Comparison of ENCODE assay signal across 19 mouse cellular contexts in the genomic region with DNA sequence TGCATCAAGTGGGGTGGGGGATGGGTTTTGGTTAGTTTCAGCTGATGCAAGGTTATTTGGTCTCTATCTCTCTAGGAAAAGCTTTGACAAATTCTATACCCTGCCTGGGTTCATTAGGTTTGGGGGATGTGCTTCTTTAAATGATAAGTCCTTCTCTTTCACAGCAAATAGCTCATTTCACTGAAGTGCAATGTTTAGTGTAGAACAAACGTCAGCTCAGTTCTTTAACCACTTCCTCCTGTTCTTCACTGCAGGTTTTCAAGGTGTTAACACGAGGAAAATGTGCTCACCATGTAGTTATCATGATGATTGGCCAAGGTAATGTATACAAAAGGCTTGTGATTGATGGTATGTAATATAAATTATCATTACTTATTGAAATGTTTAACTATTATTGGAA.
DNase-seq lines count a peak whose midpoint lies in the region; ATAC-seq lines count a peak whose summit lies in the region.
"Had no signal": no experiment of that assay in that cellular context is flagged by ENCODE, and none has a peak within 500 bp of the region (broad histone marks: within the 10 kb centered on the region; RNA-seq: fewer than 3 reads in every experiment).

No protein-coding gene starts in this region.

- DNase-seq in kidney, postnatal 10 days: peak; percentile 39
- DNase-seq in CD4-positive helper T cell, adult 2 months (ENCODE audit: low read depth, low spot score): peak; percentile 25
- peak; percentile 31 for DNase-seq in T-cell, adult 2 months (ENCODE audit: low spot score)
- peak; percentile 59 for DNase-seq in naive thymus-derived CD4-positive, alpha-beta T cell, adult 2 months (ENCODE audit: low read depth)
- DNase-seq in forebrain, embryonic 14.5 days (ENCODE audit: low spot score): no peak
- DNase-seq: adrenal gland, postnatal 14 days; B cell, adult 2 months; cerebellum, adult 18-20 months; cerebellum, adult 9-11 months; cerebellum, postnatal 36 days; gastrocnemius, postnatal 36 days; heart, postnatal 36 days had no signal

- 65% methylated on average over 2 of the region's 2 CpGs for WGBS in kidney, embryonic 15.5 days
- WGBS in forebrain, embryonic 16.5 days: 67% methylated on average over 2 of the region's 2 CpGs
- WGBS in forebrain, embryonic 14.5 days: 80% methylated on average over 2 of the region's 2 CpGs

- no peak for ATAC-seq in kidney, embryonic 15.5 days (replicated peaks; ENCODE audit: low FRiP score)
- ATAC-seq in forebrain, embryonic 16.5 days: no peak
- ATAC-seq in forebrain, embryonic 14.5 days: no peak

- no peak overlapping the region for H3K4me2 ChIP-seq in kidney, embryonic 15.5 days
- no peak overlapping the region for H3K4me2 ChIP-seq in forebrain, embryonic 16.5 days (ENCODE audit: low read length)
- no peak overlapping the region for H3K4me2 ChIP-seq in forebrain, embryonic 14.5 days (ENCODE audit: low read length)
- H3K4me2 ChIP-seq: embryonic facial prominence, embryonic 13.5 days; forebrain, embryonic 12.5 days; heart, embryonic 13.5 days; hindbrain, embryonic 15.5 days had no signal

- no peaks in the 10 kb centered on the region for H3K4me1 ChIP-seq in kidney, embryonic 15.5 days
- no peaks in the 10 kb centered on the region for H3K4me1 ChIP-seq in forebrain, embryonic 16.5 days (replicated peaks; ENCODE audit: control insufficient read depth, insufficient read depth, low read length)
- no peaks in the 10 kb centered on the region for H3K4me1 ChIP-seq in forebrain, embryonic 14.5 days (ENCODE audit: control insufficient read depth, insufficient read depth, low read length)
- H3K4me1 ChIP-seq: embryonic facial prominence, embryonic 13.5 days; forebrain, embryonic 12.5 days; heart, embryonic 13.5 days; hindbrain, embryonic 15.5 days had no signal

- H3K27me3 ChIP-seq in kidney, embryonic 15.5 days: no peaks in the 10 kb centered on the region
- no peaks in the 10 kb centered on the region for H3K27me3 ChIP-seq in forebrain, embryonic 16.5 days (replicated peaks; ENCODE audit: control insufficient read depth, insufficient read depth, low read length)
- no peaks in the 10 kb centered on the region for H3K27me3 ChIP-seq in forebrain, embryonic 14.5 days (replicated peaks; ENCODE audit: control insufficient read depth, insufficient read depth, low read length)
- H3K27me3 ChIP-seq: embryonic facial prominence, embryonic 13.5 days; forebrain, embryonic 12.5 days; heart, embryonic 13.5 days; hindbrain, embryonic 15.5 days had no signal

- H3K4me3 ChIP-seq in kidney, embryonic 15.5 days (replicated peaks): no peak overlapping the region
- no peak overlapping the region for H3K4me3 ChIP-seq in forebrain, embryonic 16.5 days (replicated peaks; ENCODE audit: low read length)
- H3K4me3 ChIP-seq in forebrain, embryonic 14.5 days (ENCODE audit: low read depth, low read length): no peak overlapping the region
- H3K4me3 ChIP-seq: embryonic facial prominence, embryonic 13.5 days; forebrain, embryonic 12.5 days; heart, embryonic 13.5 days; hindbrain, embryonic 15.5 days had no signal

- H3K36me3 ChIP-seq in kidney, embryonic 15.5 days: no peaks in the 10 kb centered on the region
- H3K36me3 ChIP-seq in forebrain, embryonic 16.5 days (ENCODE audit: control insufficient read depth, insufficient read depth): no peaks in the 10 kb centered on the region
- H3K36me3 ChIP-seq in forebrain, embryonic 14.5 days (ENCODE audit: control insufficient read depth, insufficient read depth, low read length): no peaks in the 10 kb centered on the region
- H3K36me3 ChIP-seq: embryonic facial prominence, embryonic 13.5 days; forebrain, embryonic 12.5 days; G1E; heart, embryonic 13.5 days; hindbrain, embryonic 15.5 days had no signal

- no peak overlapping the region for H3K9ac ChIP-seq in kidney, embryonic 15.5 days
- no peak overlapping the region for H3K9ac ChIP-seq in forebrain, embryonic 16.5 days (replicated peaks; ENCODE audit: low read depth, low read length)
- no peak overlapping the region for H3K9ac ChIP-seq in forebrain, embryonic 14.5 days (ENCODE audit: low read length)
- H3K9ac ChIP-seq: embryonic facial prominence, embryonic 13.5 days; forebrain, embryonic 12.5 days; heart, embryonic 13.5 days; hindbrain, embryonic 15.5 days had no signal

- H3K9me3 ChIP-seq in kidney, embryonic 15.5 days (replicated peaks): no peaks in the 10 kb centered on the region
- H3K9me3 ChIP-seq in forebrain, embryonic 16.5 days (ENCODE audit: control insufficient read depth, low read length): no peaks in the 10 kb centered on the region
- H3K9me3 ChIP-seq in forebrain, embryonic 14.5 days (replicated peaks; ENCODE audit: control insufficient read depth, low read length): no peaks in the 10 kb centered on the region
- H3K9me3 ChIP-seq: embryonic facial prominence, embryonic 13.5 days; forebrain, embryonic 12.5 days; G1E; heart, embryonic 13.5 days; hindbrain, embryonic 15.5 days had no signal

- H3K27ac ChIP-seq in kidney, embryonic 15.5 days: no peak overlapping the region
- H3K27ac ChIP-seq in forebrain, embryonic 16.5 days (ENCODE audit: low read length): no peak overlapping the region
- H3K27ac ChIP-seq in forebrain, embryonic 14.5 days (ENCODE audit: low read depth, low read length): no peak overlapping the region
- H3K27ac ChIP-seq: embryonic facial prominence, embryonic 13.5 days; forebrain, embryonic 12.5 days; heart, embryonic 13.5 days; hindbrain, embryonic 15.5 days had no signal
